Comparison of ENCODE assay signal across 21 mouse cellular contexts in genomic region chr1:10872266-10872665, GRCm38 (mm10).
DNase-seq lines count a peak whose midpoint lies in the region; ATAC-seq and TF ChIP-seq lines count a peak whose summit lies in the region.
"Had no signal": no experiment of that assay in that cellular context is flagged by ENCODE, and none has a peak within 500 bp of the region (broad histone marks: within the 10 kb centered on the region; RNA-seq: fewer than 3 reads in every experiment).

No protein-coding gene starts in this region.

- DNase-seq in 3134 (ENCODE audit: extremely low read depth, insufficient read length, low spot score) (peak; percentile 70), 3T3-L1 (ENCODE audit: low read depth, low spot score) (peak; percentile 84), Patski (ENCODE audit: low read depth, low spot score) (no peak)
- no peak for DNase-seq in hindbrain, postnatal 0 days (ENCODE audit: low spot score)
- no peak for DNase-seq in thymus, postnatal 14 days
- DNase-seq: adrenal gland, adult 2 months; adrenal gland, postnatal 25 days; cerebellum, postnatal 10 days; gastrocnemius, postnatal 14 days; heart, postnatal 4 days; kidney, adult 11 months had no signal

- TF ChIP-seq CTCF in Patski (IDR thresholded peaks at IDR 0.05), result no peak
- TF ChIP-seq CTCF in hindbrain, postnatal 0 days (IDR thresholded peaks at IDR 0.05; ENCODE audit: low read depth), result no peak

- H3ac ChIP-seq in myocyte (ENCODE audit: control insufficient read depth, insufficient read length), result no peak overlapping the region

- peak overlapping the region; percentile 39 for H3K4me2 ChIP-seq in myocyte (ENCODE audit: low read depth)
- H3K4me2 ChIP-seq in hindbrain, postnatal 0 days (ENCODE audit: low read depth, low read length), result no peak overlapping the region
- H3K4me2 ChIP-seq in kidney, embryonic 14.5 days (replicated peaks; ENCODE audit: low read depth, low read length), result no peak overlapping the region
- H3K4me2 ChIP-seq: heart, embryonic 13.5 days; hindbrain, embryonic 12.5 days had no signal

- no peaks in the 10 kb centered on the region for H3K36me3 ChIP-seq in myocyte (ENCODE audit: control insufficient read depth, insufficient read depth)
- H3K36me3 ChIP-seq in hindbrain, postnatal 0 days (ENCODE audit: insufficient read depth, low read length), result no peaks in the 10 kb centered on the region
- no peaks in the 10 kb centered on the region for H3K36me3 ChIP-seq in kidney, embryonic 14.5 days (ENCODE audit: control insufficient read depth, insufficient read depth, low read length)
- H3K36me3 ChIP-seq: embryonic facial prominence, embryonic 10.5 days; forebrain, embryonic 10.5 days; heart, embryonic 13.5 days; hindbrain, embryonic 12.5 days had no signal

- no peak overlapping the region for H3K9ac ChIP-seq in hindbrain, postnatal 0 days (replicated peaks; ENCODE audit: low read length)
- H3K9ac ChIP-seq in kidney, embryonic 14.5 days (ENCODE audit: low read depth, low read length), result no peak overlapping the region
- H3K9ac ChIP-seq: heart, embryonic 13.5 days; hindbrain, embryonic 12.5 days had no signal

- no peak overlapping the region for H3K4me3 ChIP-seq in myocyte
- no peak overlapping the region for H3K4me3 ChIP-seq in hindbrain, postnatal 0 days (ENCODE audit: low read length)
- no peak overlapping the region for H3K4me3 ChIP-seq in kidney, embryonic 14.5 days (ENCODE audit: low read length)
- H3K4me3 ChIP-seq: embryonic facial prominence, embryonic 10.5 days; erythroblast, embryonic 14.5 days; forebrain, embryonic 10.5 days; heart, embryonic 13.5 days; hindbrain, embryonic 12.5 days had no signal

- no peak overlapping the region for H3K27ac ChIP-seq in hindbrain, postnatal 0 days
- H3K27ac ChIP-seq in kidney, embryonic 14.5 days (ENCODE audit: low read depth, low read length), result no peak overlapping the region
- H3K27ac ChIP-seq: embryonic facial prominence, embryonic 10.5 days; forebrain, embryonic 10.5 days; heart, embryonic 13.5 days; hindbrain, embryonic 12.5 days had no signal

- no peaks in the 10 kb centered on the region for H3K27me3 ChIP-seq in Patski
- H3K27me3 ChIP-seq in myocyte (ENCODE audit: control insufficient read depth, insufficient read depth, insufficient read length), result no peaks in the 10 kb centered on the region
- no peaks in the 10 kb centered on the region for H3K27me3 ChIP-seq in hindbrain, postnatal 0 days (ENCODE audit: insufficient read depth, low read length)
- H3K27me3 ChIP-seq in kidney, embryonic 14.5 days (ENCODE audit: control insufficient read depth, insufficient read depth, low read length), result no peaks in the 10 kb centered on the region
- H3K27me3 ChIP-seq: CH12.LX; heart, embryonic 13.5 days; hindbrain, embryonic 12.5 days had no signal

- peak; percentile 54 for ATAC-seq in Patski
- ATAC-seq in hindbrain, postnatal 0 days, result no peak
- ATAC-seq in kidney, embryonic 14.5 days (ENCODE audit: low FRiP score, low TSS enrichment), result no peak
- ATAC-seq: activated CD4-positive, CD25-positive, alpha-beta regulatory T cell, adult 4 months; hindbrain, embryonic 16.5 days had no signal

- H3K9me3 ChIP-seq in hindbrain, postnatal 0 days (ENCODE audit: low read length), result no peaks in the 10 kb centered on the region
- H3K9me3 ChIP-seq in kidney, embryonic 14.5 days (ENCODE audit: control insufficient read depth, low read length), result no peaks in the 10 kb centered on the region
- H3K9me3 ChIP-seq: embryonic facial prominence, embryonic 10.5 days; forebrain, embryonic 10.5 days; heart, embryonic 13.5 days; hindbrain, embryonic 12.5 days had no signal

- POLR2A ChIA-PET in Patski (lab: Charles Lee), result no interaction called here

- no peaks in the 10 kb centered on the region for H3K4me1 ChIP-seq in hindbrain, postnatal 0 days (ENCODE audit: insufficient read depth, low read length)
- no peaks in the 10 kb centered on the region for H3K4me1 ChIP-seq in kidney, embryonic 14.5 days (ENCODE audit: control insufficient read depth, insufficient read depth, low read length)
- H3K4me1 ChIP-seq: forebrain, embryonic 10.5 days; hindbrain, embryonic 12.5 days had no signal

- in situ Hi-C loops in Patski (cut with MboI; ENCODE audit: low pct_unique_long_range_greater_than_20kb), result no loop called here

- CTCF ChIA-PET in Patski (lab: Charles Lee), result no interaction called here

- TF ChIP-seq POLR2A in myocyte (IDR thresholded peaks at IDR 0.05; ENCODE audit: insufficient read length, low read depth), result no peak

- H3K79me2 ChIP-seq in myocyte (ENCODE audit: control insufficient read depth, insufficient read depth), result no peaks in the 10 kb centered on the region

TF ChIP-seq in myocyte, 11 proteins besides CTCF, POLR2A, EP300 and RAD21:
- TF ChIP-seq TCF12 (IDR thresholded peaks at IDR 0.05; ENCODE audit: insufficient read depth, poor library complexity, severe bottlenecking) (no peak), REST (IDR thresholded peaks at IDR 0.05; ENCODE audit: insufficient read depth, insufficient read length) (no peak), MYOG (IDR thresholded peaks at IDR 0.05; ENCODE audit: control insufficient read depth in 1 of 3, insufficient read depth in 1 of 3, insufficient read length in 2 of 3, low read depth in 2 of 3) (no peak), SRF (IDR thresholded peaks at IDR 0.05; ENCODE audit: control insufficient read depth, insufficient read length, low read depth) (no peak)
TF ChIP-seq in myocyte: peak in this region for 0.

Comparison
In these comparisons a context has a peak if more than half of its experiments do, and no peak if none do; other contexts are left out.
1. DNase-seq: peak in 3134 (single experiment) and 3T3-L1 (single experiment); none in Patski (single experiment), hindbrain, postnatal 0 days (single experiment) and thymus, postnatal 14 days (single experiment).